ENCODE assay signal across 23 mouse cellular contexts in genomic region chr2:165328746-165329145, GRCm38 (mm10). TPM values are rescaled to one million over a fixed set of nuclear protein-coding genes. Genes with fewer than 3 reads are reported as not detected.
"Had no signal": no experiment of that assay in that cellular context is flagged by ENCODE, and none has a peak within 500 bp of the region (broad histone marks: within the 10 kb centered on the region; RNA-seq: fewer than 3 reads in every experiment).

No protein-coding gene starts in this region.

- H3K4me2 ChIP-seq: limb, embryonic 13.5 days; liver, embryonic 13.5 days; midbrain, embryonic 13.5 days had no signal

- H3K27me3 ChIP-seq: liver, embryonic 13.5 days had no signal

- H3K9me3 ChIP-seq: limb, embryonic 10.5 days; liver, embryonic 13.5 days; midbrain, embryonic 10.5 days; midbrain, embryonic 13.5 days had no signal

- DNase-seq: kidney, adult 2 months; kidney, postnatal 25 days; layer of hippocampus, adult 9-11 months; liver, embryonic 13.5 days; lung, adult 2 months; lung, postnatal 14 days; retina, postnatal 1 day; right cerebral cortex, postnatal 25 days; thymus, adult 2 months; thymus, postnatal 14 days had no signal

- H3K36me3 ChIP-seq: limb, embryonic 10.5 days; liver, embryonic 13.5 days; midbrain, embryonic 10.5 days; midbrain, embryonic 13.5 days had no signal

- H3K27ac ChIP-seq: kidney, postnatal 0 days; limb, embryonic 10.5 days; limb, embryonic 13.5 days; liver, embryonic 13.5 days; midbrain, embryonic 10.5 days; stomach, postnatal 0 days had no signal

- ATAC-seq: intestine, postnatal 0 days; midbrain, embryonic 13.5 days; midbrain, embryonic 16.5 days had no signal

- H3K9ac ChIP-seq: limb, embryonic 13.5 days; liver, embryonic 13.5 days; midbrain, embryonic 13.5 days had no signal

- H3K4me3 ChIP-seq: layer of hippocampus, adult 2 months; limb, embryonic 10.5 days; limb, embryonic 13.5 days; liver, embryonic 13.5 days; midbrain, embryonic 10.5 days; midbrain, embryonic 13.5 days; myocyte had no signal

RNA-seq across cellular contexts. Expression of gene Zfp663, which starts 39.8 kb away (rescaled TPM):
- polyA plus RNA-seq: kidney, adult 2 months; large intestine, adult 2 months; liver, adult 2 months; liver, embryonic 16.5 days; myocyte; thymus, adult 2 months had no signal
